Mouse (Mus musculus): ENCODE data around the gene Ndufaf1. TPM values are rescaled to one million over a fixed set of nuclear protein-coding genes. Genes with fewer than 3 reads are reported as not detected.
"Not testable (repeated sequence)": the region's sequence is repeated elsewhere in the genome, so short reads cannot be mapped to it uniquely, and the experiment has no call there.

The Ndufaf1 gene
- polyA plus RNA-seq, 1 experiment from 2014 or later = 43.4 TPM

- Histone ChIP-seq H3K9ac (ENCODE audit: low read length) (no peak overlapping the region), H3K4me1 (ENCODE audit: control insufficient read depth, insufficient read depth, low read length) (no peaks in the 10 kb centered on the region), H3K4me3 (ENCODE audit: low read depth, low read length) (no peak overlapping the region), H3K4me2 (ENCODE audit: low read depth, severe bottlenecking) (no peak overlapping the region), H3K9me3 (ENCODE audit: control insufficient read depth, low read length) (no peaks in the 10 kb centered on the region), H3K36me3 (ENCODE audit: control insufficient read depth, insufficient read depth, low read length) (0 out of 2 replicates have a peak, but pooled peaks cover 3% of the 10 kb centered on the region), H3K27ac (replicated peaks; ENCODE audit: low read depth, low read length) (no peak overlapping the region), H3K27me3 (ENCODE audit: control insufficient read depth, insufficient read depth, low read length) (no peaks in the 10 kb centered on the region)
- ATAC-seq (ENCODE audit: insufficient number of reproducible peaks, low FRiP score, low TSS enrichment, low read depth) = no peak
- DNase-seq (ENCODE audit: low spot score) = no peak
- 79% methylated on average over 9 of the region's 9 CpGs for WGBS
These were observed 29.5 kb upstream of the Ndufaf1 start for GRCm38 (mm10) chr2:119692003-119692701.

- no peaks in the 10 kb centered on the region for H3K4me1 ChIP-seq (ENCODE audit: control insufficient read depth, insufficient read depth, low read length)
- 90% methylated on average over 2 of the region's 2 CpGs for whole genome bisulfite sequencing
- H3K36me3 ChIP-seq (ENCODE audit: control insufficient read depth, insufficient read depth, low read length) = peaks cover 5% of the 10 kb centered on the region
These were observed 21.1 kb upstream of the Ndufaf1 start for GRCm38 (mm10) chr2:119683706-119684105.

GRCm38 (mm10) chr2:119675831-119676230 is 13.2 kb upstream of the Ndufaf1 start:
- WGBS = 12% methylated on average over 5 of the region's 5 CpGs
- H3K36me3 ChIP-seq (ENCODE audit: control insufficient read depth, insufficient read depth, low read length) = no peaks in the 10 kb centered on the region
- DNase-seq (ENCODE audit: low spot score) (no peak), ATAC-seq (ENCODE audit: insufficient number of reproducible peaks, low FRiP score, low TSS enrichment, low read depth) (no peak)
- H3K27me3 ChIP-seq (ENCODE audit: control insufficient read depth, insufficient read depth, low read length) = no peaks in the 10 kb centered on the region
- peak overlapping the region; percentile 99 for H3K4me3 ChIP-seq (ENCODE audit: low read depth, low read length)
- no peak overlapping the region; the same call in 1 of the 2 replicates for H3K27ac ChIP-seq (replicated peaks; ENCODE audit: low read depth, low read length)
- no peaks in the 10 kb centered on the region for H3K9me3 ChIP-seq (ENCODE audit: control insufficient read depth, low read length)
- peak overlapping the region; percentile 68 for H3K4me2 ChIP-seq (ENCODE audit: low read depth, severe bottlenecking)
- H3K9ac ChIP-seq (ENCODE audit: low read length) = peak overlapping the region; percentile 95
- H3K4me1 ChIP-seq (ENCODE audit: control insufficient read depth, insufficient read depth, low read length) = peaks cover 6% of the 10 kb centered on the region; the same call in 1 of the 2 replicates

More at GRCm38 (mm10) chr2:119683706-119684105, 21.1 kb upstream of the Ndufaf1 start:
- Histone ChIP-seq H3K9ac (ENCODE audit: low read length) (no peak overlapping the region), H3K27ac (replicated peaks; ENCODE audit: low read depth, low read length) (no peak overlapping the region), H3K27me3 (ENCODE audit: control insufficient read depth, insufficient read depth, low read length) (no peaks in the 10 kb centered on the region), H3K4me2 (ENCODE audit: low read depth, severe bottlenecking) (no peak overlapping the region), H3K4me3 (ENCODE audit: low read depth, low read length) (no peak overlapping the region), H3K9me3 (ENCODE audit: control insufficient read depth, low read length) (no peaks in the 10 kb centered on the region)
- DNase-seq (ENCODE audit: low spot score) (no peak), ATAC-seq (ENCODE audit: insufficient number of reproducible peaks, low FRiP score, low TSS enrichment, low read depth) (no peak)

- WGBS = under 1% methylated on average over 39 of the region's 39 CpGs
- H3K4me3 ChIP-seq (ENCODE audit: low read depth, low read length) = peak overlapping the region; percentile 99
- no peaks in the 10 kb centered on the region for H3K36me3 ChIP-seq (ENCODE audit: control insufficient read depth, insufficient read depth, low read length)
- H3K27ac ChIP-seq (replicated peaks; ENCODE audit: low read depth, low read length) = peak overlapping the region; percentile 58
- DNase-seq (ENCODE audit: low spot score) (no peak), ATAC-seq (ENCODE audit: insufficient number of reproducible peaks, low FRiP score, low TSS enrichment, low read depth) (peak; percentile 87)
- peak overlapping the region; percentile 95 for H3K9ac ChIP-seq (ENCODE audit: low read length)
- H3K4me1 ChIP-seq (ENCODE audit: control insufficient read depth, insufficient read depth, low read length) = peaks cover 6% of the 10 kb centered on the region; the same call in 1 of the 2 replicates
- H3K4me2 ChIP-seq (ENCODE audit: low read depth, severe bottlenecking) = peak overlapping the region; percentile 68
- no peaks in the 10 kb centered on the region for H3K27me3 ChIP-seq (ENCODE audit: control insufficient read depth, insufficient read depth, low read length)
- no peaks in the 10 kb centered on the region for H3K9me3 ChIP-seq (ENCODE audit: control insufficient read depth, low read length)
These were observed 12.7 kb upstream of the Ndufaf1 start for GRCm38 (mm10) chr2:119675215-119675784.

- Histone ChIP-seq H3K4me1 (ENCODE audit: control insufficient read depth, insufficient read depth, low read length) (peaks cover 6% of the 10 kb centered on the region; the same call in 1 of the 2 replicates), H3K27me3 (ENCODE audit: control insufficient read depth, insufficient read depth, low read length) (no peaks in the 10 kb centered on the region), H3K36me3 (ENCODE audit: control insufficient read depth, insufficient read depth, low read length) (no peaks in the 10 kb centered on the region), H3K27ac (replicated peaks; ENCODE audit: low read depth, low read length) (peak within 1 kb of the TSS; percentile 58), H3K4me3 (ENCODE audit: low read depth, low read length) (peak within 1 kb of the TSS; percentile 99), H3K9ac (ENCODE audit: low read length) (peak within 1 kb of the TSS; percentile 95), H3K9me3 (ENCODE audit: control insufficient read depth, low read length) (no peaks in the 10 kb centered on the region), H3K4me2 (ENCODE audit: low read depth, severe bottlenecking) (peak within 1 kb of the TSS; percentile 68)
- DNase-seq (ENCODE audit: low spot score) (peak; percentile 97), ATAC-seq (ENCODE audit: insufficient number of reproducible peaks, low FRiP score, low TSS enrichment, low read depth) (peak; percentile 95)
- WGBS = under 1% methylated on average over 41 of the region's 58 CpGs
These were observed 12.0 kb upstream of the Ndufaf1 start, which contains the start of gene Rtf1 for GRCm38 (mm10) chr2:119674525-119675214. Rtf1 (plus strand) TSS chr2:119675068.

- ATAC-seq (ENCODE audit: insufficient number of reproducible peaks, low FRiP score, low TSS enrichment, low read depth) = no peak
- Histone ChIP-seq H3K9me3 (ENCODE audit: control insufficient read depth, low read length) (no peaks in the 10 kb centered on the region), H3K4me3 (ENCODE audit: low read depth, low read length) (no peak overlapping the region), H3K4me1 (ENCODE audit: control insufficient read depth, insufficient read depth, low read length) (no peaks in the 10 kb centered on the region), H3K9ac (ENCODE audit: low read length) (no peak overlapping the region), H3K36me3 (ENCODE audit: control insufficient read depth, insufficient read depth, low read length) (no peaks in the 10 kb centered on the region), H3K27me3 (ENCODE audit: control insufficient read depth, insufficient read depth, low read length) (no peaks in the 10 kb centered on the region), H3K4me2 (ENCODE audit: low read depth, severe bottlenecking) (no peak overlapping the region), H3K27ac (replicated peaks; ENCODE audit: low read depth, low read length) (no peak overlapping the region)
- WGBS = 18% methylated on average over 7 of the region's 7 CpGs
- DNase-seq (ENCODE audit: low spot score) = peak; percentile 25
These were observed 6.4 kb upstream of the Ndufaf1 start for GRCm38 (mm10) chr2:119669010-119669409.

- not testable (repeated sequence) for ATAC-seq (ENCODE audit: insufficient number of reproducible peaks, low FRiP score, low TSS enrichment, low read depth); H3K27ac ChIP-seq (replicated peaks; ENCODE audit: low read depth, low read length); DNase-seq (ENCODE audit: low spot score); H3K4me1 ChIP-seq (ENCODE audit: control insufficient read depth, insufficient read depth, low read length); H3K36me3 ChIP-seq (ENCODE audit: control insufficient read depth, insufficient read depth, low read length); H3K27me3 ChIP-seq (ENCODE audit: control insufficient read depth, insufficient read depth, low read length); H3K4me3 ChIP-seq (ENCODE audit: low read depth, low read length); H3K9me3 ChIP-seq (ENCODE audit: control insufficient read depth, low read length); H3K9ac ChIP-seq (ENCODE audit: low read length); H3K4me2 ChIP-seq (ENCODE audit: low read depth, severe bottlenecking)
- 74% methylated on average over 19 of the region's 23 CpGs for WGBS
These were observed 3.1 kb upstream of the Ndufaf1 start for GRCm38 (mm10) chr2:119665744-119666143.

GRCm38 (mm10) chr2:119644254-119644653 is 18.4 kb downstream of the Ndufaf1 start:
- Histone ChIP-seq H3K9me3 (ENCODE audit: control insufficient read depth, low read length) (no peaks in the 10 kb centered on the region), H3K4me3 (ENCODE audit: low read depth, low read length) (no peak overlapping the region), H3K4me2 (ENCODE audit: low read depth, severe bottlenecking) (no peak overlapping the region), H3K36me3 (ENCODE audit: control insufficient read depth, insufficient read depth, low read length) (peaks cover 30% of the 10 kb centered on the region), H3K9ac (ENCODE audit: low read length) (no peak overlapping the region), H3K4me1 (ENCODE audit: control insufficient read depth, insufficient read depth, low read length) (no peaks in the 10 kb centered on the region), H3K27ac (replicated peaks; ENCODE audit: low read depth, low read length) (no peak overlapping the region), H3K27me3 (ENCODE audit: control insufficient read depth, insufficient read depth, low read length) (no peaks in the 10 kb centered on the region)
- no peak for ATAC-seq (ENCODE audit: insufficient number of reproducible peaks, low FRiP score, low TSS enrichment, low read depth)
- DNase-seq (ENCODE audit: low spot score) = no peak
- 90% methylated on average over 5 of the region's 5 CpGs for WGBS
